Mouse (Mus musculus) lung, postnatal 36 days (tissue): ENCODE measurements around the gene Frem3.

Source experiments
- DNase-seq: peaks from one replicate; pipeline ENCODE4 v3.0.0; 2022; ENCODE audit warnings: mixed read lengths

The Frem3 gene

GRCm38 (mm10) chr8:80610549-80611440 lies at the start of gene Frem3:
Frem3 (plus strand) TSS chr8:80611080.
- DNase-seq = no peak

GRCm38 (mm10) chr8:80564205-80564839 lies 46.6 kb upstream of the Frem3 start:
- no peak for DNase-seq

GRCm38 (mm10) chr8:80567471-80567870 lies 43.4 kb upstream of the Frem3 start:
- no peak for DNase-seq

- no peak for DNase-seq
These were observed 42.5 kb upstream of the Frem3 start for GRCm38 (mm10) chr8:80568243-80568995.

- DNase-seq = no peak
These were observed 38.3 kb upstream of the Frem3 start for GRCm38 (mm10) chr8:80572417-80573061.

GRCm38 (mm10) chr8:80577126-80577525 lies 33.8 kb upstream of the Frem3 start:
- no peak for DNase-seq

- no peak for DNase-seq
These were observed 31.8 kb upstream of the Frem3 start for GRCm38 (mm10) chr8:80579038-80579437.

GRCm38 (mm10) chr8:80592626-80593025 lies 18.3 kb upstream of the Frem3 start:
- no peak for DNase-seq

GRCm38 (mm10) chr8:80600600-80601170 lies 10.2 kb upstream of the Frem3 start:
- DNase-seq = no peak

- DNase-seq = no peak
These were observed 9.0 kb upstream of the Frem3 start for GRCm38 (mm10) chr8:80601886-80602285.

- DNase-seq = no peak
These were observed 3.8 kb upstream of the Frem3 start for GRCm38 (mm10) chr8:80607082-80607481.

GRCm38 (mm10) chr8:80611441-80611751 lies 516 bp downstream of the Frem3 start:
- DNase-seq = no peak

GRCm38 (mm10) chr8:80619787-80620186 lies 8.9 kb downstream of the Frem3 start:
- DNase-seq = no peak

GRCm38 (mm10) chr8:80647394-80647793 lies 36.5 kb downstream of the Frem3 start:
- no peak for DNase-seq

GRCm38 (mm10) chr8:80657639-80658038 lies 46.8 kb downstream of the Frem3 start:
- no peak for DNase-seq

GRCm38 (mm10) chr8:80661055-80661454 lies 50.2 kb downstream of the Frem3 start:
- DNase-seq = no peak

GRCm38 (mm10) chr8:80663476-80663875 lies 52.6 kb downstream of the Frem3 start:
- no peak for DNase-seq

- DNase-seq = peak; percentile 21
These were observed 58.5 kb downstream of the Frem3 start for GRCm38 (mm10) chr8:80669277-80669901.

GRCm38 (mm10) chr8:80682594-80682993 lies 71.7 kb downstream of the Frem3 start:
- no peak for DNase-seq

GRCm38 (mm10) chr8:80683756-80684335 lies 73.0 kb downstream of the Frem3 start:
- DNase-seq = no peak

GRCm38 (mm10) chr8:80688141-80688540 lies 77.3 kb downstream of the Frem3 start:
- DNase-seq = peak; percentile 64
